Mouse (Mus musculus) heart, embryonic 16.5 days (tissue): ENCODE measurements at regions not wholly inside any gene's neighbourhood (a gene's known extent, or its start where the extent isn't known, plus 50 kb on each side); places are given as distances from the start of the nearest gene placed in this dataset.

Source experiments
- ATAC-seq: fragments of 200-750 bp; cut with Nextera tagmentation; replicated peaks from 2 replicates; pipeline ENCODE4 v1.8.0; 2017; ENCODE audit warnings: moderate number of reproducible peaks; ENCODE audit not compliant: insufficient read depth, low FRiP score; ENCODE audit errors: extremely low read depth
- H3K27ac ChIP-seq: fragments of 300-500 bp; sonication (generic); 2 replicates; pipeline ENCODE4 v1.5.1; 2014; ENCODE audit warnings: mild to moderate bottlenecking, low read length, control low read depth, moderate library complexity
- H3K27me3 ChIP-seq: fragments of 300-500 bp; sonication (generic); 2 replicates; pipeline ENCODE4 v1.6.1; 2014; ENCODE audit warnings: low read length, mixed read lengths; ENCODE audit not compliant: control insufficient read depth, insufficient read depth
- H3K36me3 ChIP-seq: fragments of 300-500 bp; sonication (generic); 2 replicates; pipeline ENCODE4 v1.6.1; 2014; ENCODE audit not compliant: control insufficient read depth, insufficient read depth
- H3K4me1 ChIP-seq: fragments of 300-500 bp; sonication (generic); 2 replicates; pipeline ENCODE4 v1.6.1; 2014; ENCODE audit warnings: low read length, mixed read lengths; ENCODE audit not compliant: control insufficient read depth, insufficient read depth
- H3K4me2 ChIP-seq: fragments of 300-500 bp; sonication (generic); 2 replicates; pipeline ENCODE4 v1.6.1; 2014; ENCODE audit warnings: low read depth, mild to moderate bottlenecking, control low read depth, low read length
- H3K4me3 ChIP-seq: fragments of 300-500 bp; sonication (generic); 2 replicates; pipeline ENCODE4 v1.5.1; 2014; ENCODE audit warnings: mild to moderate bottlenecking, control low read depth, low read length
- H3K9ac ChIP-seq: fragments of 300-500 bp; sonication (generic); 2 replicates; pipeline ENCODE4 v1.6.1; 2014; ENCODE audit warnings: low read length, control low read depth
- H3K9me3 ChIP-seq: fragments of 300-500 bp; sonication (generic); replicated peaks from 2 replicates; pipeline ENCODE4 v1.6.1; 2016; ENCODE audit warnings: low read length; ENCODE audit not compliant: control insufficient read depth
- WGBS: fragments of 180-500 bp; shearing (Covaris S2); extraction: QIAGEN DNeasy Blood & Tissue Kit; methylation state at CpG from one replicate; pipeline ENCODE4 v1.1.7; 2014; 5-methylcytosine and 5-hydroxymethylcytosine counted together

DNA sequence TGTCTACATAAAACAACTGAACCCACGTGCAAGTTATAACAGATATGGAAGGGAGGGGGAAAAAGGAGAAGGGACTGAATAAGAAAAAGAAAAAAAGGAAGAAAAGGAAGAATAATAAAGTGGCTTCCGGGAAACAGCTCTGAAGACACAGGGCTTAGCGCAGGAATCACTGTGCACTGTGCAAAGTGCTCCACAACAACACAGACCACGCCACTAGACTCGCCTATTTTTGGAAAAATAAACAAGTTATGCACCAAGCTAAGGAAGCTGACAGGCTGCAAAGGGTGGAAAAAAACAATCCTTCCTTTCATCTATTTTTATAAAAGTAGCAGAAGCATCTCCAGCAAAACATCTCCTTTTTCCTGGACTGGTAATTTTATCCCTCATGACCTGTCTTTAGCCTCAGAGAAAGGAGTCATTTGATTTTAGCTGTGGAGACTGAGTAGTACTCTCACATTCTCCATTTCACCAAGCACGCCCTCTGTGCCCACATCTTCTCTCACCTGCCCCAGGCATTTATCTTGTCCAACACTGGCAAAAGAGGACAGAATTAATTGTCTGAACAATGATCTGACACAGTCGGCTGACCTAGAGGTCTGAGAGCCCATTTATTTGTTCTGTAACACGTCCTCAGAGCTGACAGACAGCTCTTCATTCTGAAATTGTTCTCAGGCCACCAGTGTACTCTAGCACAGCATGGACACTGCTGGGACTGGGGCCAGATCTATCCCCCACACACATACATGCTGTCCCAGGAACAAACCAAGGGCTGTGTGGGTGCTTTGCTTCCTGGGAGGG is 60.4 kb upstream of the Hddc2 start:
- H3K36me3 ChIP-seq = no peaks in the 10 kb centered on the region
- 32% methylated on average over 8 of the region's 8 CpGs for WGBS
- peaks cover 11% of the 10 kb centered on the region for H3K4me1 ChIP-seq
- no peaks in the 10 kb centered on the region for H3K27me3 ChIP-seq
- no peak overlapping the region for H3K9ac ChIP-seq
- peak overlapping the region; percentile 87 for H3K27ac ChIP-seq
- no peak overlapping the region for H3K4me3 ChIP-seq
- no peaks in the 10 kb centered on the region for H3K9me3 ChIP-seq
- peak overlapping the region; percentile 19; the same call in 1 of the 2 replicates for H3K4me2 ChIP-seq
- peak; percentile 86 for ATAC-seq

DNA sequence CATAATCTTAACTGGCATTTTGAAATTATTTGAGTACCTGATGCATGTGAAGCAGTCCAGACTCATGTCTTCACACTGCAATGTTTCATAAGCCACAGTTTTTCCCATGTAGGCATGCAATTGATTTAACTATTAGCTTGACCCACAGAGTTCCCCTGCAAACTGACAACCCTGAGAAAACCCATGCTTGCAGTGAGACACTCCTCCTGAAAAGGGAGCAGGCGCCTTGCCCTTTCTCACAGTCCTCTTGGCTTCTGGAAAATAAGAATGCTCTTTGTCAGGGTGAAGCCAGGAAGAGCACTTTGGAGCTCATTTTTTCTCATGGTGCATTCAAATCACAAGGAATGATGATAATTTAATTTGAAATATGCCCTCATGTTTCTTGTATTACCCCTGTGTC is 56.2 kb upstream of the Hddc2 start:
- H3K27me3 ChIP-seq = no peaks in the 10 kb centered on the region
- H3K9me3 ChIP-seq = no peaks in the 10 kb centered on the region
- ATAC-seq = no peak
- peaks cover 19% of the 10 kb centered on the region for H3K4me1 ChIP-seq
- H3K9ac ChIP-seq = no peak overlapping the region
- H3K27ac ChIP-seq = peak overlapping the region; percentile 45
- H3K4me2 ChIP-seq = no peak overlapping the region
- WGBS = 54% methylated on average over 1 of the region's 1 CpGs
- H3K36me3 ChIP-seq = no peaks in the 10 kb centered on the region
- no peak overlapping the region for H3K4me3 ChIP-seq

DNA sequence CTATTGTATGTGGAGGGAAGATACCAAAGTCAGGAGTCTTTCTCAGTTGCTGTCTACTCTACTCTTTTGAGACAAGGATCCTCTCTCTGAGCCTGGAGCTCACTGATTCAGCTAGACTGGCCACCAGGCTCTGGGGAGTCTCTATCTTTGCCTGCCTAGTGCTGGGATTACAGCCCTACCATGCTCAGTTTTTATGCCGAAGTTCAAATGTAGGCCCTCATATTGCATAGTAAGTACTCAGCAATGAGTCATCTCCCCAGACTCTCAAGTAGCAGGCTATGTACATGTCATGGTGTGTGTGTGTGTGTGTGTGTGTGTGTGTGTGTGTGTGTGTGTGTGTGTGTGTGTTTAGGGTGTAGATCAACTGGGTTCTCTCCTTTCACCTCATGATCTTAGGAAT is 55.6 kb upstream of the Hddc2 start:
- whole genome bisulfite sequencing = 80% methylated on average over 1 of the region's 1 CpGs
- peak overlapping the region; percentile 20; the same call in 1 of the 2 replicates for H3K27ac ChIP-seq
- no peak for ATAC-seq
- no peaks in the 10 kb centered on the region for H3K27me3 ChIP-seq
- H3K4me1 ChIP-seq = peaks cover 18% of the 10 kb centered on the region
- no peak overlapping the region for H3K4me3 ChIP-seq
- H3K9ac ChIP-seq = no peak overlapping the region
- no peaks in the 10 kb centered on the region for H3K36me3 ChIP-seq
- H3K4me2 ChIP-seq = no peak overlapping the region
- H3K9me3 ChIP-seq = no peaks in the 10 kb centered on the region

DNA sequence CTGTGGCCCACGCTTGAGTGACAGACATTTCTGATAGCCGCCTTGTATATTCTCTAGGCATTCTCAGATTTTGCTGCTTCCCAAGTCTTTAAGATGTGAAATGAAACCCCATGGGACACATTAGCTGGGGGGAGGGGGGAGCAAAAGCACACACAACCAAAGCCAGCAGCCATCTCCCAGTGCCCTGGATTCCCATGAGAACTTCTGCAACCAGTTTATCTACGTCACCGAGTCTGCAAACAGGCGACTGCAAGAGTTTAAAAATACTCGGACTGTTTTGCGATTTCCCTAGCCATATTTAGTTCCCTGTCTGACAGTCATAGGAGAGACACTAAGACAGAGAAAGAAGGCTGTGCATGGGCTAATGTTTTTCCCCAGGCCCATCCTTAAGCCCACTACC is 52.3 kb upstream of the Hddc2 start:
- H3K4me2 ChIP-seq = peak overlapping the region; percentile 4; the same call in 1 of the 2 replicates
- ATAC-seq = peak; percentile 28; the same call in 1 of the 2 replicates
- no peaks in the 10 kb centered on the region for H3K9me3 ChIP-seq
- no peaks in the 10 kb centered on the region for H3K36me3 ChIP-seq
- 28% methylated on average over 7 of the region's 7 CpGs for WGBS
- H3K27ac ChIP-seq = peak overlapping the region; percentile 76
- no peak overlapping the region for H3K4me3 ChIP-seq
- peak overlapping the region; percentile 50 for H3K9ac ChIP-seq
- no peaks in the 10 kb centered on the region for H3K27me3 ChIP-seq
- peaks cover 14% of the 10 kb centered on the region for H3K4me1 ChIP-seq
